Mouse (Mus musculus) macrophage (primary cell): ENCODE results near the gene Ccna1. TPM values are rescaled to one million over a fixed set of nuclear protein-coding genes. Genes with fewer than 3 reads are reported as not detected.

Source experiments
- H3K27ac ChIP-seq: fragments of 350-480 bp; formaldehyde crosslinking; 2 replicates; pipeline ENCODE4 v1.9.0; 2021
- H3K36me3 ChIP-seq: fragments of 350-480 bp; formaldehyde crosslinking; 2 replicates; pipeline ENCODE4 v1.9.0; 2021; ENCODE audit errors: inconsistent target
- H3K4me3 ChIP-seq: fragments of 350-480 bp; formaldehyde crosslinking; 2 replicates; pipeline ENCODE4 v1.9.0; 2021; ENCODE audit errors: inconsistent target
- H3K79me2 ChIP-seq: fragments of 350-480 bp; formaldehyde crosslinking; 2 replicates; pipeline ENCODE4 v1.9.0; 2021; ENCODE audit errors: inconsistent target
- WGBS: methylation state at CpG from one replicate; pipeline ENCODE4 v1.1.7; 2026; ENCODE audit warnings: inconsistent platforms; ENCODE audit not compliant: missing documents; 5-methylcytosine and 5-hydroxymethylcytosine counted together
- polyA plus RNA-seq: library from polyadenylated mRNA; stranded (reverse); fragments of 250-400 nt; gene quantifications from 3 replicates; pipeline ENCODE4 v1.2.4, GENCODE M21; 2018; ENCODE audit warnings: inconsistent platforms

The Ccna1 gene
- polyA plus RNA-seq, 1 experiment from 2014 or later: not detected

DNA sequence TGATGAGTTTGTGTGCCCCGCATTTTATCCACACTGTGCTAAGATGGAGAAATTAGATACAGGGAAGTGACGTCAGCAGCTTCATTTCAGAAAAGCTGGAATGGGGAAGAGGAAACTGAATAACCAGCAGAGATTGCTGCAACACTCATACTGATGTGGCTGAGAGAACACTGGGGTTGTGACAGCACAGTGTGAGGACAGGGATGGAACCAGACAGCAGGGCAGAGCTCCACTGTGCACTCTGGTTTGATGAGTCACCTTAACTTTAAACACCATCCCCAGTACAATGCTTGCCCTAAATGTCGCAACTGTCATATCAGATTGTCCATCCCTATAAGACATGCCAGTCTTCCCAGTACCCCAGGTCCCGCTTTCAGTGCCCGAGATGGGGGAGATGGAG, 17.7 kb downstream of the Ccna1 start:
- Histone ChIP-seq H3K27ac (no peak overlapping the region), H3K79me2 (no peaks in the 10 kb centered on the region), H3K4me3 (no peak overlapping the region), H3K36me3 (no peaks in the 10 kb centered on the region)
- WGBS: 87% methylated on average over 5 of the region's 5 CpGs

DNA sequence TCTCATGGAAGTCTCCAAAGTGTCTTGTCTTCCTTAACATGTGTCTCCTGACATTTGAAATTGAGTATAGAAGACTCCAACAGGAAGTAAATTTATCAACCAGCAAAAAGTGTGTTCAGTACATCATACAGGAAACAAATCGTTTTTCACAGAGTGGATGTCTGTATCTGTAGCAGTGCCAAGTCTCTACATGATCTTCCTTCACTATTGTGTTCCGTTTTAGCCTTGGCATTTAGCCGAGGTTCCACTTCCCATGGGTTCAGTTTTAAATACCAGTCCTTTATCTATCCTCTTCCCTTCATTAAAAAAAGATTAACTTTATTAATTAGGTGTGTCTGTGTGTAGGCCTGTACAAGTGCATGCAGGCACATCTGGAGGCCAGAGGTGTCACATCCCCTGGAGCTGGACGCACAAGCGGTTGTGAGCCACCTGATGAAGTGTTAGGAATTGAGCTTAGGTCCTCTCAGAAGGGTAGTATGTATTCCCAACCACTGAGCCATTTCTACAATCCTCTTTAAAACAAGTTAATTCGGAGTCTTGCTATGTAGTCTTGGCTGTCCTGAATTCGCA, 27.9 kb downstream of the Ccna1 start:
- Histone ChIP-seq H3K36me3 (no peaks in the 10 kb centered on the region), H3K4me3 (no peak overlapping the region), H3K27ac (no peak overlapping the region), H3K79me2 (no peaks in the 10 kb centered on the region)
- WGBS: 84% methylated on average over 7 of the region's 7 CpGs

DNA sequence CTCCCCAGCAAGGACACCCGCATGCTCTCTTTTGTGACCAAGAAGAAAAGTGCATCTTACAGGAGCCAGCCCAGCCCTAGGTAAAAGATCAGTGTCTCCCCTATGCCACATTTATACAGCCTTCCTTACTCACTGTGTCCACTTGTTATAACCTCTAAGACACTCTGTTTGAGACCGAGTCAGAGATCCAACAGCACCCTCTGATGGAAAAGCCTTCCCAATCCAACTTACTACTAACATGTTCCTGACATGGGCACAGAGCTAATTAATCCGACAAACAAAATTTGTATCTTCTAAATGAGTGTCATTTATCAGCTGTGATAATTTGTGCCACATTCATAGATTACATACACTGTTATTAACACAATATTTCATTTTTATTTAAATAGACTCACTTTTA, 29.8 kb downstream of the Ccna1 start:
- H3K36me3 ChIP-seq: no peaks in the 10 kb centered on the region
- no peak overlapping the region for H3K4me3 ChIP-seq
- 82% methylated on average over 3 of the region's 3 CpGs for WGBS
- no peaks in the 10 kb centered on the region for H3K79me2 ChIP-seq
- no peak overlapping the region for H3K27ac ChIP-seq

DNA sequence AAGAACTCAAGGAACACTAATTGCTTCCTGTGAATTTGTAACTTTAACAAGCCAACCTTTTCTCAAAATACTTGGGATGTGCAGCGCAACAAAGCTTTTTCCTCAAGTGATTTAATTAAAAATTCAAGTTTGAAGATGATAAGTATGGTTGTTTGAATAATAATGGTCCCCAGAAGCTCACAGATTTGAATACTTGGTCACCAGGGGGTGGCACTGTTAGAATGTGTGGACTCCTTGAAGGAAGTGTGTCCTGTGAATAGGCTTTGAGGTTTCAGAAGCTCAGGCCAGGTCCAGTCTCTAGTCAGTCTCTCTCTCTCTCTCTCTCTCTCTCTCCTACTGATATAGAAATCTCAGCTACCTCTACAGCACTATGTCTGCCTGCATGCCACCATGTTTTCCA, 32.0 kb downstream of the Ccna1 start:
- Histone ChIP-seq H3K79me2 (no peaks in the 10 kb centered on the region), H3K27ac (no peak overlapping the region)
- 82% methylated on average over 1 of the region's 1 CpGs for WGBS

DNA sequence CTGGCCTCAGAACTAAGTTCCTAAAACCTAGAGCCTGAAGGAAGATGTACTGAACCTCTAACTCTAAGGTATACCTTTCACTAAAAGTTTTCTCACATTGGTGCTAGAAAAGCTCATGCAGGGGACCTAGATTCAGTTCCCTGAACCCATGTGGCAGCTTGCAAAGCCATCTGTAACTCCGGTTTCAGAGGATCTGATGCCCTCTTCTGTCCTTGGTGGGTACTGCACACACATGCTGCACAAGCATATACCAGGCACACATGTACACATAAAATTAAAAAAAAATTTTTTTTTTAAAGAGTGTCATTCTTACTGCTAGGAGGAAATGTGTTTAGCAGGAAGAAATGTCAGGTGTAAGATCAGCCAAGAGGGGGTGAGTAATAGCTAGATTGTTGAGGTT, 33.1 kb downstream of the Ccna1 start:
- H3K79me2 ChIP-seq: no peaks in the 10 kb centered on the region
- 86% methylated on average over 1 of the region's 1 CpGs for WGBS
- H3K27ac ChIP-seq: no peak overlapping the region
- no peaks in the 10 kb centered on the region for H3K36me3 ChIP-seq
- no peak overlapping the region for H3K4me3 ChIP-seq

More for the DNA sequence above, 32.0 kb downstream of the Ccna1 start:
- Histone ChIP-seq H3K4me3 (no peak overlapping the region), H3K36me3 (no peaks in the 10 kb centered on the region)

DNA sequence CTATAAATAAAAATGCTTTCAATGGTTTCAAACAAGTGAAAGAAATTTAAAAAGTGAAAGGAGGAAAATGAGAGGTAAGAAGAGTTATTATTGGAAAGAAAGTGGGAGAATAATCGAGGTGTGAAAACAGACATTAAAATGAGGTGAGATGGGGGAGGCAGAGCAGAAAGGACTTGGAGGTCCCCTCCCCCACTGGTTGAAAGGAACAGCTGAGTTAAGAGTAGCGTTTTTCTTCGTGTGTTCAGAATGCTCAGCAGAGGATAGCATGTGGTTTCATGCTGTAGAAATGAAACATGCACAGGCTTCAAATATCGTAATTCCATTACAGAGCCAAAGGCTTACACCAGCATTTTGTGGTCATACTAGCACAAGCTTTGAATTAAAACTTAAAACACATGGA, 42.8 kb downstream of the Ccna1 start:
- no peaks in the 10 kb centered on the region for H3K36me3 ChIP-seq
- no peak overlapping the region for H3K27ac ChIP-seq
- H3K79me2 ChIP-seq: no peaks in the 10 kb centered on the region
- 69% methylated on average over 4 of the region's 4 CpGs for WGBS
- H3K4me3 ChIP-seq: no peak overlapping the region

DNA sequence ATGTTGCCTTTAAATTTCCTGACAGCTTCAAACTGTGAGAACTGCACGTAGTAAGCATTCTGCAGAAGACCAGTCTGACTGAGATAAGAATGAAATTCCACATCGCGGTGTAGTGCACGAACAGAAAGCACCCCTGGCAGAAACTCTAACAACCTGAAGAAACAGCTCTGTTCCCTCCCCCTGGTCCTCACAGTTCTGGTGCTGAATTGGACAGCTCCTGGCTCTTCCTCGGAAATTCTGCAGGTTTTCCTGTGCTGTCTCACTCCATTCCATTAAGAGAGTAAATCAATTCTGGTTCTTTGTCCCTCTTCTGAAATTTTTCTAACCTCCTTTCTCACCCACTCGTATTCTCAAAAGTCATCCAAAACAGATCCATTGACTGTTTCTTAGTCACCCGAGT, 43.6 kb downstream of the Ccna1 start:
- H3K27ac ChIP-seq: no peak overlapping the region
- H3K36me3 ChIP-seq: no peaks in the 10 kb centered on the region
- H3K79me2 ChIP-seq: no peaks in the 10 kb centered on the region
- no peak overlapping the region for H3K4me3 ChIP-seq
- 33% methylated on average over 7 of the region's 7 CpGs for WGBS

DNA sequence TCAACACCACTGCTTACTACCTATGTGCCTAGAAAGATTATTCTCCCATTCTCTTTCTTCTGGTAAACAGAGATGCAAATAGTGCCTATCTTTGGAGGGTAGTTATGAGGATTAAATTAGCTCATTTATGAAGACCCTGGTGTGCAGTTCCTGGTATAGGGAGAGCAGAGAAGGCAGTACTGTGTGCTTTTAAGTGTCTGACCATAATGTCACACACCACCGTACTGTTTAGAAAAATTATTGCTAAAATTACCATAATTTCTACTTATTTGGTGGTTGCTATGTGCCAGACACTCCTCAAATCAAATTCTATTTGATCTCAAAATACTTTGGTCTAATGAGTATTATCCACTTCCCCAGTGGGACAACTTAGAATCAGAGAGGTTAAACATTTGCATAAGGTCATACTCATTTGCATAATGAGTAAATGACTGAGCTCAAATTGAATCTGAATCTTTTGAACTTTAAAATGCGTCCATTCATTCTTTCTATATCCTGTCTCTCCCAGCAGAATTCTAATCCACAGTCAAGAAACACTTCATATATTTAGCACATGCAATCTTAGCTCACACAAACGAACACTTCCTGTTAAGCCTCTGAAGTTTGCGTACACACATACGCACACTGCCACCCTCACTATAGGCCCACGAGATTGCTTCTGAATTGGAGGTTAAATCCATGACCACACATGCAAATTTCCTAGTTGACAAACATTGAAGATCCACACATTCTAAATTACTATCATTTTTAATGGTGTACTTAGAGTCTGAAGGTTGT, 46.1 kb downstream of the Ccna1 start:
- H3K27ac ChIP-seq: no peak overlapping the region
- 80% methylated on average over 5 of the region's 6 CpGs for WGBS
- H3K36me3 ChIP-seq: no peaks in the 10 kb centered on the region
- H3K4me3 ChIP-seq: no peak overlapping the region
- H3K79me2 ChIP-seq: no peaks in the 10 kb centered on the region

DNA sequence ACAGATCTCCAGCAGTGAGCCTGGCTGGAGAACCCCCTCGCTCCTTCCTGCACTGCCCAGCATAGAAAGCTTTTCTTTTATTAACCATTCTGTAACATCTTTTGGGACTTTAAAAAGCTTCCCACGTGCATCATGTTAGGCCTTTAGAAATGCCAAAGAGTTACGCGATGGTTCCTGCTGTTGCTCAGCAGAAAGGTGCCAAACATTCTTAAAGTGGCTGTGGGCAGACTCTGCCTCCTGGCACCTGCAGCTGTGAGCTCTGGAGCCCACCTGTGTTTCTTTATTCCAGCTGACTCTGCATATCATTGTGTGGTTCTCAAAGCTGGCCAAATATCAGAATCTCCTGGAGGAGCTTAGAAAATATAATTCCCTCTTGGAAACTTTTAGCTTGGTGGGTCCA, 51.3 kb downstream of the Ccna1 start:
- no peak overlapping the region for H3K4me3 ChIP-seq
- 71% methylated on average over 4 of the region's 4 CpGs for WGBS
- H3K79me2 ChIP-seq: no peaks in the 10 kb centered on the region
- no peak overlapping the region for H3K27ac ChIP-seq
- H3K36me3 ChIP-seq: no peaks in the 10 kb centered on the region

DNA sequence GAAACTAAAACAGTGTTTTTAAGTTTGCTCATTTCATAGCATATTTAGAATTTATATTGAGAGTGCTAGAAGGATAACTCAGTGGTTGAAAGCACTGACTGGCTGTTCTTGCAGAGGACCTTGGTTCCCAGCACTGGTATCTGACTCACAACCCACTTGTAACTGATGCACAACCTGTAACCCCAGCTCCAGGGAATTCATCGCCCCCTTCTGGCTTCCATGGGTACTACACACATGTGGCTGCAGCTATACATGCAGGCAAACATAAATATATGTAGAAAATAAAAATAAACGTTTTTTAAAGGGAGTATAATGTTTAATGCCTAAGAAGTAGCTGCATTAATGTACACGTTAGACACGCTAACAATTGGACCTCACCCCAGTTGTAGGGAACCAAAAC, 53.6 kb downstream of the Ccna1 start:
- Histone ChIP-seq H3K4me3 (no peak overlapping the region), H3K27ac (no peak overlapping the region), H3K79me2 (no peaks in the 10 kb centered on the region), H3K36me3 (no peaks in the 10 kb centered on the region)
- WGBS: 79% methylated on average over 4 of the region's 4 CpGs

Other genes with a start within 250 kb of the Ccna1 start
- gene Rfxap, start 247.7 kb downstream of the Ccna1 start, polyA plus RNA-seq: 21.3 to 22.8 TPM (median 22.0 TPM) in 3 replicates
- gene Sertm1, start 139.6 kb downstream of the Ccna1 start, polyA plus RNA-seq: not detected in 3 replicates
- gene Spg20, start 56.6 kb upstream of the Ccna1 start, polyA plus RNA-seq: 26.0 to 40.8 TPM (median 27.7 TPM) in 3 replicates
- gene Ccdc169, start 81.8 kb upstream of the Ccna1 start, polyA plus RNA-seq: 0.23 TPM in 1 of 3 replicates, not detected in the others
- not detected in 3 replicates for gene Sohlh2, start 126.5 kb upstream of the Ccna1 start, polyA plus RNA-seq
- 0.01 TPM in 1 of 3 replicates, not detected in the others for gene Dclk1, start 186.9 kb upstream of the Ccna1 start, polyA plus RNA-seq